Mouse (Mus musculus) heart, adult 2 months (tissue): ENCODE measurements at regions not wholly inside any gene's neighbourhood (a gene's known extent, or its start where the extent isn't known, plus 50 kb on each side); places are given as distances from the start of the nearest gene placed in this dataset.

Source experiments
- CTCF ChIP-seq: fragments of 200-600 bp; IDR thresholded peaks from 2 replicates; pipeline ENCODE4 v1.8.1; 2022; ENCODE audit warnings: antibody characterized with exemption, mild to moderate bottlenecking, moderate library complexity
- POLR2A ChIP-seq: fragments of 200-500 bp; IDR thresholded peaks from 2 replicates; pipeline ENCODE4 v1.6.1; 2011; ENCODE audit warnings: mild to moderate bottlenecking, low read depth, low read length, control low read depth; ENCODE audit not compliant: insufficient read depth

GRCm38 (mm10) chr3:64898610-64899009 is 54.0 kb upstream of the Vmn2r7 start:
- TF ChIP-seq CTCF = peak; percentile 12; the same call in 1 of the 2 replicates
- TF ChIP-seq POLR2A = no peak
